Mouse (Mus musculus) CH12.LX (cell line): Measurements from ENCODE around the gene Tle3. TPM values are rescaled to one million over a fixed set of nuclear protein-coding genes. Genes with fewer than 3 reads are reported as not detected.

Source experiments
- DNase-seq: peaks from one replicate; pipeline ENCODE4 v3.0.0-alpha.2; 2013; ENCODE audit errors: extremely low read depth
- H3K27ac ChIP-seq: 2 replicates; pipeline ENCODE4 v1.5.1; 2012; ENCODE audit warnings: low read depth, mild to moderate bottlenecking, control low read depth, moderate library complexity; ENCODE audit not compliant: insufficient read depth
- H3K27me3 ChIP-seq: replicated peaks from 2 replicates; pipeline ENCODE3; 2012; ENCODE audit warnings: inconsistent platforms
- H3K36me3 ChIP-seq, 2 experiments: replicated peaks in 1 of 2; 2 replicates each; pipeline versions ENCODE3 to v1.6.1; 2012; ENCODE audit warnings: inconsistent platforms in 1 of 2, low read length in 1 of 2, mild to moderate bottlenecking in 1 of 2, mixed read lengths in 1 of 2, moderate library complexity in 1 of 2; ENCODE audit not compliant: control insufficient read depth in 1 of 2, insufficient read depth in 1 of 2
- H3K4me1 ChIP-seq, 2 experiments: 2 replicates each; pipeline ENCODE4 v1.6.1; 2012; ENCODE audit warnings: inconsistent platforms in 1 of 2, moderate library complexity in 1 of 2; ENCODE audit not compliant: insufficient read depth in 2 of 2, control insufficient read depth in 1 of 2
- H3K4me2 ChIP-seq: 2 replicates; pipeline ENCODE4 v1.6.1; 2012; ENCODE audit warnings: low read depth, mild to moderate bottlenecking, control low read depth; ENCODE audit not compliant: poor library complexity, insufficient read depth, severe bottlenecking
- H3K4me3 ChIP-seq, 3 experiments: fragments of 150-350 bp in 1 of 3; sonication (generic) in 1 of 3; replicated peaks in 1 of 3; 2 replicates each; pipeline versions ENCODE3 to v1.5.1; 2011 to 2012; ENCODE audit warnings: low read depth in 2 of 3, low read length in 2 of 3, mild to moderate bottlenecking in 2 of 3, moderate library complexity in 2 of 3, control low read depth in 1 of 3, improper control_type of control experiment in 1 of 3, inconsistent platforms in 1 of 3, mixed read lengths in 1 of 3; ENCODE audit not compliant: poor library complexity in 1 of 3
- H3K79me2 ChIP-seq: replicated peaks from 2 replicates; pipeline ENCODE4 v1.6.1; 2012; ENCODE audit warnings: mild to moderate bottlenecking, moderate library complexity; ENCODE audit not compliant: control insufficient read depth, poor library complexity, insufficient read depth, severe bottlenecking; ENCODE audit errors: extremely low read depth
- H3K9ac ChIP-seq: 2 replicates; pipeline ENCODE4 v1.6.1; 2012; ENCODE audit warnings: low read depth, mild to moderate bottlenecking, control low read depth, moderate library complexity; ENCODE audit not compliant: insufficient read depth
- H3K9me3 ChIP-seq: replicated peaks from 2 replicates; pipeline ENCODE3; 2012; ENCODE audit warnings: low read length, inconsistent platforms, mixed read lengths
- CTCF ChIP-seq, 2 experiments: IDR thresholded peaks in 1 of 2; conservative IDR thresholded peaks in 1 of 2; 2 replicates each; pipeline ENCODE4 v1.5.1; 2011 to 2012; ENCODE audit warnings: low read depth in 2 of 2, low read length in 2 of 2, improper control_type of control experiment in 1 of 2, inconsistent platforms in 1 of 2, mild to moderate bottlenecking in 1 of 2, moderate library complexity in 1 of 2
- ETS1 ChIP-seq: conservative IDR thresholded peaks from 2 replicates; pipeline ENCODE4 v1.6.1; 2012; ENCODE audit warnings: low read depth, mild to moderate bottlenecking, inconsistent platforms, low read length, improper control_type of control experiment, moderate library complexity
- GABPA ChIP-seq: IDR thresholded peaks from 2 replicates; pipeline ENCODE4 v1.6.1; 2012; ENCODE audit warnings: low read depth, low read length, improper control_type of control experiment, inconsistent platforms; ENCODE audit not compliant: insufficient replicate concordance
- MAFK ChIP-seq: IDR thresholded peaks from 2 replicates; pipeline ENCODE4 v1.6.1; 2011; ENCODE audit warnings: low read length, improper control_type of control experiment; ENCODE audit not compliant: insufficient replicate concordance
- MAX ChIP-seq: IDR thresholded peaks from 2 replicates; pipeline ENCODE4 v1.6.1; 2011; ENCODE audit warnings: low read length, improper control_type of control experiment
- MYC ChIP-seq: IDR thresholded peaks from 2 replicates; pipeline ENCODE4 v1.6.1; 2011; ENCODE audit warnings: low read depth, mild to moderate bottlenecking, improper control_type of control experiment, low read length
- NELFE ChIP-seq: IDR thresholded peaks from 2 replicates; pipeline ENCODE4 v1.6.1; 2011; ENCODE audit warnings: low read depth, low read length, improper control_type of control experiment
- PAX5 ChIP-seq: IDR thresholded peaks from 2 replicates; pipeline ENCODE4 v1.6.1; 2012; ENCODE audit warnings: low read length, inconsistent platforms, mixed read lengths
- POLR2A ChIP-seq: IDR thresholded peaks from 2 replicates; pipeline ENCODE4 v1.6.1; 2011; ENCODE audit warnings: low read depth, mild to moderate bottlenecking, improper control_type of control experiment, low read length
- POLR2AphosphoS2 ChIP-seq: IDR thresholded peaks from 2 replicates; pipeline ENCODE4 v1.6.1; 2011; ENCODE audit warnings: low read depth, low read length, improper control_type of control experiment
- RAD21 ChIP-seq: IDR thresholded peaks from 2 replicates; pipeline ENCODE4 v1.6.1; 2011; ENCODE audit warnings: low read depth, mild to moderate bottlenecking, low read length, improper control_type of control experiment, moderate library complexity
- SIN3A ChIP-seq: IDR thresholded peaks from 2 replicates; pipeline ENCODE4 v1.6.1; 2012; ENCODE audit warnings: low read length, improper control_type of control experiment, inconsistent platforms
- SMC3 ChIP-seq: IDR thresholded peaks from 2 replicates; pipeline ENCODE4 v1.6.1; 2011; ENCODE audit warnings: low read depth, low read length, improper control_type of control experiment
- TBP ChIP-seq: conservative IDR thresholded peaks from 2 replicates; pipeline ENCODE4 v1.6.1; 2011; ENCODE audit warnings: low read depth, low read length, improper control_type of control experiment
- USF1 ChIP-seq: IDR thresholded peaks from 2 replicates; pipeline ENCODE4 v1.6.1; 2014; ENCODE audit warnings: low read depth, mild to moderate bottlenecking, inconsistent platforms, low read length, improper control_type of control experiment
- USF2 ChIP-seq: conservative IDR thresholded peaks from 2 replicates; pipeline ENCODE4 v1.6.1; 2011; ENCODE audit warnings: low read depth, low read length, improper control_type of control experiment
- ZKSCAN1 ChIP-seq: IDR thresholded peaks from 2 replicates; pipeline ENCODE4 v1.6.1; 2012; ENCODE audit warnings: low read depth, inconsistent platforms, low read length, improper control_type of control experiment, borderline replicate concordance
- ZMIZ1 ChIP-seq: IDR thresholded peaks from 2 replicates; pipeline ENCODE4 v1.6.1; 2012; ENCODE audit warnings: low read depth, mild to moderate bottlenecking, inconsistent platforms, low read length, improper control_type of control experiment
- dilution Hi-C: fragments of 300-500 bp; cut with MboI; formaldehyde crosslinking; loops from 2 replicates; pipeline ENCODE4 v1.14.3; 2020; ENCODE audit warnings: low sequenced_read_pairs; ENCODE audit not compliant: extremely low pct_unique_long_range_greater_than_20kb, extremely low pct_ligation_motif_present
- in situ Hi-C: fragments of 300-500 bp; cut with MboI; formaldehyde crosslinking; loops from 3 replicates; pipeline ENCODE4 v1.14.3; 2019; ENCODE audit warnings: low sequenced_read_pairs, low pct_ligation_motif_present, low pct_unique_long_range_greater_than_20kb, mixed read lengths
- polyA plus RNA-seq: library from polyadenylated mRNA; unstranded; fragments of >175 nt; gene quantifications from 2 replicates; pipeline ENCODE4 v1.2.1, GENCODE M21; 2012; ENCODE audit warnings: low read depth; ENCODE audit not compliant: insufficient read length
- total RNA-seq, 2 experiments: library from RNA; depleted of rRNA; stranded (reverse); fragments of 300-350 nt in 1 of 2; fragments of >200 nt in 1 of 2; gene quantifications; 2 replicates each; pipeline ENCODE4 v1.2.3; 2012 to 2014

Gene Tle3
- total and polyA plus RNA-seq, 3 experiments, result 8.1 to 29.1 (median 22.8) TPM

GRCm38 (mm10) chr9:61366108-61366507 lies 6.1 kb upstream of the Tle3 start:
- Histone ChIP-seq H3K9me3 (no peaks in the 10 kb centered on the region), H3K27ac (no peak overlapping the region), H3K27me3 (peaks cover 6% of the 10 kb centered on the region), H3K36me3 (no peaks in the 10 kb centered on the region), H3K4me2 (no peak overlapping the region), H3K9ac (no peak overlapping the region), H3K79me2 (no peaks in the 10 kb centered on the region), H3K4me1 (peaks cover 5 to 36% of the 10 kb centered on the region in 2 experiments; a peak in 3 of 4 replicates), H3K4me3 (no peak overlapping the region)
- no peak for TF ChIP-seq ZMIZ1
- no peak for TF ChIP-seq NELFE
- TF ChIP-seq PAX5, result no peak
- TF ChIP-seq SIN3A, result no peak
- DNase-seq, result no peak
- in situ Hi-C loops (loop anchor here (25.0 kb wide), 1 partner anchor 471 kb away; no protein-coding TSS in a partner anchor), dilution Hi-C loops (no loop called here)

GRCm38 (mm10) chr9:61367156-61367555 lies 5.0 kb upstream of the Tle3 start:
- H3K27ac ChIP-seq, result no peak overlapping the region
- DNase-seq, result no peak
- no peak overlapping the region for H3K4me2 ChIP-seq
- H3K4me3 ChIP-seq, result no peak overlapping the region
- peaks cover 5 to 34% of the 10 kb centered on the region in 2 experiments; a peak in 3 of 4 replicates for H3K4me1 ChIP-seq
- no peaks in the 10 kb centered on the region for H3K9me3 ChIP-seq
- H3K79me2 ChIP-seq, result no peaks in the 10 kb centered on the region
- no peak overlapping the region for H3K9ac ChIP-seq
- H3K36me3 ChIP-seq, result no peaks in the 10 kb centered on the region
- dilution Hi-C loops (no loop called here), in situ Hi-C loops (loop anchor here (25.0 kb wide), 1 partner anchor 470 kb away; no protein-coding TSS in a partner anchor)
- no peak for TF ChIP-seq USF1
- peaks cover 6% of the 10 kb centered on the region for H3K27me3 ChIP-seq

- no peak overlapping the region for H3K4me2 ChIP-seq
- no peaks in the 10 kb centered on the region for H3K9me3 ChIP-seq
- H3K27ac ChIP-seq, result no peak overlapping the region
- H3K79me2 ChIP-seq, result peaks cover 3% of the 10 kb centered on the region; the same call in 1 of the 2 replicates
- peaks cover 5% of the 10 kb centered on the region for H3K27me3 ChIP-seq
- no peak for TF ChIP-seq MAX
- TF ChIP-seq ETS1, result no peak
- no peak for TF ChIP-seq MAFK
- TF ChIP-seq ZMIZ1, result no peak
- TF ChIP-seq GABPA, result no peak
- no peak for TF ChIP-seq RAD21
- TF ChIP-seq CTCF (conservative IDR thresholded peaks at IDR 0.05 in 1 of 2, IDR thresholded peaks at IDR 0.05 in 1 of 2; ENCODE audit: low read depth in 2 of 2, low read length in 2 of 2), result no peak
- no peak for TF ChIP-seq MYC
- TF ChIP-seq TBP, result no peak
- no peak for TF ChIP-seq ZKSCAN1
- no peak for TF ChIP-seq POLR2AphosphoS2
- TF ChIP-seq USF2, result no peak
- no peak for TF ChIP-seq POLR2A
- no peak for TF ChIP-seq SMC3
- TF ChIP-seq, all 38 proteins: peak for 0
- H3K36me3 ChIP-seq, result no peaks in the 10 kb centered on the region
- no peak overlapping the region for H3K4me3 ChIP-seq
- DNase-seq, result no peak
- in situ Hi-C loops, result loop anchor here (25.0 kb wide), 1 partner anchor 469 kb away; no protein-coding TSS in a partner anchor
- no peak overlapping the region for H3K9ac ChIP-seq
- dilution Hi-C loops, result no loop called here
- peaks cover 5 to 34% of the 10 kb centered on the region in 2 experiments; a peak in 3 of 4 replicates for H3K4me1 ChIP-seq
Observed at GRCm38 (mm10) chr9:61367857-61368566, 4.2 kb upstream of the Tle3 start.
